Mouse (Mus musculus) liver, embryonic 15.5 days (tissue): ENCODE data around the gene Nsmce1. TPM values are rescaled to one million over a fixed set of nuclear protein-coding genes. Genes with fewer than 3 reads are reported as not detected.
"Not testable (repeated sequence)": the region's sequence is repeated elsewhere in the genome, so short reads cannot be mapped to it uniquely, and the experiment has no call there.

Experiments
- ATAC-seq: fragments of 200-750 bp; cut with Nextera tagmentation; 2 replicates; pipeline ENCODE4 v1.8.0; 2017; ENCODE audit warnings: moderate number of reproducible peaks, mild to moderate bottlenecking, moderate library complexity; ENCODE audit not compliant: insufficient read depth
- H3K27ac ChIP-seq: fragments of 300-500 bp; sonication (generic); replicated peaks from 2 replicates; pipeline ENCODE4 v1.5.1; 2015; ENCODE audit warnings: mild to moderate bottlenecking, inconsistent platforms
- H3K27me3 ChIP-seq: fragments of 300-500 bp; sonication (generic); 2 replicates; pipeline ENCODE4 v1.6.1; 2015; ENCODE audit warnings: mild to moderate bottlenecking, inconsistent platforms
- H3K36me3 ChIP-seq: fragments of 300-500 bp; sonication (generic); replicated peaks from 2 replicates; pipeline ENCODE4 v1.6.1; 2015; ENCODE audit warnings: moderate library complexity, mild to moderate bottlenecking, inconsistent platforms
- H3K4me1 ChIP-seq: fragments of 300-500 bp; sonication (generic); replicated peaks from 2 replicates; pipeline ENCODE4 v1.6.1; 2015; ENCODE audit warnings: inconsistent platforms
- H3K4me2 ChIP-seq: fragments of 300-500 bp; sonication (generic); 2 replicates; pipeline ENCODE4 v1.6.1; 2015; ENCODE audit warnings: moderate library complexity, mild to moderate bottlenecking, inconsistent platforms
- H3K4me3 ChIP-seq: fragments of 300-500 bp; sonication (generic); replicated peaks from 2 replicates; pipeline ENCODE4 v1.5.1; 2015; ENCODE audit warnings: mild to moderate bottlenecking, inconsistent platforms
- H3K9ac ChIP-seq: fragments of 300-500 bp; sonication (generic); 2 replicates; pipeline ENCODE4 v1.6.1; 2015; ENCODE audit warnings: moderate library complexity, mild to moderate bottlenecking, inconsistent platforms
- H3K9me3 ChIP-seq: fragments of 300-500 bp; sonication (generic); replicated peaks from 2 replicates; pipeline ENCODE4 v1.6.1; 2016; ENCODE audit warnings: inconsistent platforms
- WGBS: fragments of 180-500 bp; shearing (Covaris S2); methylation state at CpG from one replicate; pipeline ENCODE4 v1.1.7; 2015; ENCODE audit warnings: mixed read lengths; ENCODE audit not compliant: insufficient replicate concordance; 5-methylcytosine and 5-hydroxymethylcytosine counted together
- polyA plus RNA-seq: library from polyadenylated mRNA; unstranded; fragments of >200 nt; fragmentation: Nextera tagmentation; extraction: Ambion mirVana; gene quantifications from 2 replicates; pipeline ENCODE4 v1.2.1, GENCODE M21; 2015

Nsmce1 gene
- polyA plus RNA-seq, 1 experiment from 2014 or later, result 75.2 TPM

DNA sequence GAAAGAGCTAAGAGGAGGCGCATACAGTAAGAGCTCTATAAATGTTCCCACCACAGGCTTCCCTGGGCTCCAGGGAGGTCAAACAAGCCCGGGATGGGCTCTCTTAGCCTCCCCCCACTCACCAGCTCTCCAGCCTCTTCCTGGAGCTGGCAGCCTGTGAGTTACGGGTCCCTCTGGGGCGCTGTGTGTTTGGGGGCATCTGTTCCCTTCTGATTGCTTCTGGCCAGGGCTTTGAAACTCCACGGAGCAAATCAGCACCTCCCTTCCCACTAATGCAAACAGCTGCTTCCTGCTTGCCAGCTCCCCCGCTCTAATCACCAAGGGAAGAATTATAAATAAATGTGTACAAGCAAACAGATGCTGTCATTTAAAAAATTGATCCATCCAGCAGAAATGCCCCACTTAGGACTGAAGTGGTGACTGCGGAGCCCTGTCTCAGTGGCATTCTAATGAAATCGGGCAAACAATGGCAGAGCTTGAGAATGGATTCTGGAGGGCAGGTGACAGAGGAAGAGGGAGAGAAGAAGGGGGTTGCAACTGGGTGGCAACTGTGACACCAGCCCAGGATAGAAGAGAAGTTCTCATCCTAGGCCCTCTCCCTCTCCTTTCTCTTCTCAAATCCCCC lies 56.6 kb downstream of the Nsmce1 start:
- Histone ChIP-seq H3K4me1 (peaks cover 21% of the 10 kb centered on the region), H3K27me3 (no peaks in the 10 kb centered on the region), H3K36me3 (no peaks in the 10 kb centered on the region), H3K4me3 (no peak overlapping the region), H3K27ac (no peak overlapping the region), H3K9me3 (no peaks in the 10 kb centered on the region), H3K9ac (no peak overlapping the region), H3K4me2 (no peak overlapping the region)
- 34% methylated on average over 8 of the region's 8 CpGs for WGBS
- no peak for ATAC-seq

DNA sequence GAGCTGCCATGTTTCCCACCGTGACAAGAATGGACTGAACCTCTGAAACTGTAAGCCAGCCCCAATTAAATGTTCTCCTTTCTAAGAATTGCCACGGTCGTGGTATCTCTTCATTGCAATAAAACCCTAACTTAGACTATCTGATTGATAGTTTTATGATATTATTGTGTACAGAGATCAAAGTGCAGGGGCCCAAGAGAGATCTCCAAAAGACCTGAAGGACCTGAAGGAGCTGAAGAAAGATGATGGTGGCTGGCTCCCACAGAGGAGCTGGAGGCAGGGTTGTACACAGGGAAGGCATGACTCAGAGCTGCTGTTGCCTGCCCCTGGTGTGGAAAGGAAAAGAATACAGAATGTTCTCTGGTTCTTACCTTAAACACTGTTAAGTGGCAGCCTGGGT lies 57.5 kb downstream of the Nsmce1 start:
- no peak for ATAC-seq
- Histone ChIP-seq H3K36me3 (no peaks in the 10 kb centered on the region), H3K27me3 (no peaks in the 10 kb centered on the region), H3K4me3 (no peak overlapping the region), H3K4me2 (no peak overlapping the region), H3K9me3 (no peaks in the 10 kb centered on the region), H3K27ac (no peak overlapping the region), H3K4me1 (peaks cover 30% of the 10 kb centered on the region), H3K9ac (no peak overlapping the region)
- 67% methylated on average over 3 of the region's 3 CpGs for WGBS

DNA sequence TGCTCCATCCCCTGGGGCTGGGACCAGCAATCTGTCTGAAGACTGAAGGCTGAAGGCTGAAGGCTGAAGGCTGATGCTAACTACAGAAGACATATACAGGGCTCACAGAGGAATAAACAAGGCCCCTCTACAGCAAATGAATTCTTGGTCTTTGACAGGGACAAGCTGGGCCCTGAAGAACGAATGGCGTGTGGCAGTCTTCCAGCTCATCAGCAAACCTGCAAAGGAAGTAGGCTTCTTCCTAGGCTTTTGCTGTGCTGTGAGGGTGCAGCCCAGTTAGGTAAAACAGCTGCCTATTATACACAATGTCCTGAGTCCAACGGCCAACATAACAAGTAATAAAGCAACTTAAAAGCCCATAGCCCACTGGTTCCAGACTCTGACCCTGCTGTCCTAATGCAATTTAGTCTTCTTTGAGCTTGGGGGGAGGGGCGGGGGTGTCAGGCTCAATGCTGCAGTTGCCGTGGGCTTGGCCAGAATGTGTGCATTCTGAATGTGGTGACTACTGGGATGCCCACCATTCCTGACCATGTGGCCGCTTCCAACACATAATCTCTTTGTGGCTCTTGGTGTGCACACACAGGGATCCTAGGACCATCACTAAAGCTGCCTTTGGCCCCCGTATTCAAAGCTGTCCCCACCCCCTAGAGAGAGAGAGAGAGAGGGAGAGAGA lies 61.1 kb downstream of the Nsmce1 start:
- Histone ChIP-seq H3K27me3 (no peaks in the 10 kb centered on the region), H3K4me3 (no peak overlapping the region), H3K9me3 (no peaks in the 10 kb centered on the region), H3K36me3 (no peaks in the 10 kb centered on the region), H3K9ac (no peak overlapping the region), H3K4me2 (no peak overlapping the region), H3K27ac (peak overlapping the region; percentile 87), H3K4me1 (peaks cover 47% of the 10 kb centered on the region)
- WGBS, result 71% methylated on average over 7 of the region's 7 CpGs
- ATAC-seq, result no peak

DNA sequence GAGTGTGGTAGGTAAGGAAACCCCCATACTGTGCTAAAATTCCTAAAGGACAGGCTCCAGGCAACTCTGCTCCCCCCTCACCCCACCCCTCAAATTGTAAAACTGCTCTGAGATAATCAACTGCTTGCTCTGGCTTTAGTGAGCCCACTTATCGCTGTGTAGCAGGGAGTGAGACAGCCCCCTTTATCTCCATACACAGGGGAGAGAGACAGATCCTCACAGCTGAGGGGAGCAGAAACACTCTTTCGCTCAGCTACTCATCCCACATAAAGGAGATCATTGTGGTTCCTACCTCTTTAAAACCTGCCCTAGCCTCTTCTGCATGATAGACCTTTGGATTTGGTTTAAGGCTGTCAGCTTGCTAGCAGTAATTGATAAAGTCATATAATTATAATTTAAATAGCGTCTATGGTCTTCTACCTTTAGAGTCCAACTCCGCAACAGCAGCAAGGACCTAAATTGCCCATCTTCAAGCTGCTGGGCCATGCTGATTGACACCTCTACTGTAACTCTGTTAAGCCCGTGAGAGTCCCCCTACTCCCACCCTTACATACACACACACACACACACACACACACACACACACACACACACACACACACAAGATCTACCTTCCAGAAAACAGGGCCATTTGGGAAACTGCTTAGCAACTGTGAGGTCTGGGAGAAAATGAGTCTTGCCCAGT lies 62.4 kb downstream of the Nsmce1 start:
- H3K27me3 ChIP-seq, H3K9me3 ChIP-seq, H3K36me3 ChIP-seq: not testable (repeated sequence)
- Histone ChIP-seq H3K4me2 (peak overlapping the region; percentile 59), H3K9ac (peak overlapping the region; percentile 29; the same call in 1 of the 2 replicates), H3K27ac (peak overlapping the region; percentile 87), H3K4me3 (peak overlapping the region; percentile 10; the same call in 1 of the 2 replicates), H3K4me1 (peaks cover 48% of the 10 kb centered on the region)
- 33% methylated on average over 5 of the region's 5 CpGs for WGBS
- ATAC-seq, result peak; percentile 99

DNA sequence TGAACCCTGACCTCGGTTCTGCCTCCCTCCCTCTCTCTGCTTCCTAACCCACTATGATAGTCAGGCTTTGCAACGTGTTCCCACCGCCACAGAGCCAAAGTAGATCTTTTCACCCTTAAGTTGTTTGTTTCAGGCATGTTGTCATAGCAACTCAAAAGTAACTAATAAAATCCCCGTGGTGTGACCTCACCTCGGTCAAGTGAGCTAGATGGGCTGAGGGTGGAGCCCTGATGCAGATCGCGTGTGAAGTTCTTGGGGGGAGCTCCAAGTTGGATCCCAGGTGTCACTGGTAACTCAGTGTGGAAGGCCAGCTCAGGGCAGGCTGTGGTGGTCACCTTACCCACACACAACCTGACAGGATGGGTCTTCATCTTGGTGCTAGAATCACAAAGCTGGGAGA lies 63.0 kb downstream of the Nsmce1 start:
- WGBS, result 31% methylated on average over 7 of the region's 7 CpGs
- peak overlapping the region; percentile 10; the same call in 1 of the 2 replicates for H3K4me3 ChIP-seq
- ATAC-seq, result peak; percentile 78
- H3K4me1 ChIP-seq, result peaks cover 52% of the 10 kb centered on the region
- H3K36me3 ChIP-seq, result no peaks in the 10 kb centered on the region
- H3K9ac ChIP-seq, result 0 out of 2 replicates have a peak overlapping the region, but pooled peaks have one; percentile 22
- H3K27me3 ChIP-seq, result no peaks in the 10 kb centered on the region
- H3K4me2 ChIP-seq, result peak overlapping the region; percentile 59
- H3K9me3 ChIP-seq, result no peaks in the 10 kb centered on the region
- peak overlapping the region; percentile 87 for H3K27ac ChIP-seq

DNA sequence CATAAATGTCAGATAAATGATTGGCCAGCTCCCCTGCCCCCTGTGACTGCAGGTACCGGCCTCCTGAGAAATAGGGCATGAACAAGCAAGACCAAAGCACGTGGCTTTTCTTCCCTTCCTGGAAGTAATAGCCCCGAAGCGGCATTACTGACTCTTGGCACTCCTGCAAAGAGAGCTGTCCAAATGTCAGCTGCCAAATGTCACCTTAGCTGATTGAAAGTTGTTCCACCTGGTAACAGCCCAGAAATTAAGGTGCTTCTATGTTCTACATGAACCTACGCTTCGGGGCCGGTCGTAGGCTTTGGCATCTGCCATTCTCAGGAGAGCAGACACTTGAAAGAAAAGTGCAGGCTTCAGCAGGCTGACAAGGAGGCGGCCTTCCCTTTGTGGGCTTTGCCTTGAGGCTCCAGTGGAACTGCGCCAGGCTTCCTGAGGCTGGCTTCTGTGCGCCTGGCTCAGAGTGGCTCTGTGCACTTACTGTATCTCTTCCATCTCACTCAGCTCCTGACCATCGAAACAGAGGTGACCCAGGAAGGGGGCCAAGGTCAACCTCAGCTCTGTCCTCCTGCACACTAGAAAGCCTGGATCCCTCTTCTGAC lies 63.8 kb downstream of the Nsmce1 start:
- H3K27ac ChIP-seq, result peak overlapping the region; percentile 87
- H3K36me3 ChIP-seq, result no peaks in the 10 kb centered on the region
- no peaks in the 10 kb centered on the region for H3K9me3 ChIP-seq
- 79% methylated on average over 12 of the region's 12 CpGs for WGBS
- H3K9ac ChIP-seq, result no peak overlapping the region
- no peaks in the 10 kb centered on the region for H3K27me3 ChIP-seq
- 0 out of 2 replicates have a peak overlapping the region, but pooled peaks have one; percentile 59 for H3K4me2 ChIP-seq
- peaks cover 60% of the 10 kb centered on the region for H3K4me1 ChIP-seq
- ATAC-seq, result no peak
- no peak overlapping the region for H3K4me3 ChIP-seq

DNA sequence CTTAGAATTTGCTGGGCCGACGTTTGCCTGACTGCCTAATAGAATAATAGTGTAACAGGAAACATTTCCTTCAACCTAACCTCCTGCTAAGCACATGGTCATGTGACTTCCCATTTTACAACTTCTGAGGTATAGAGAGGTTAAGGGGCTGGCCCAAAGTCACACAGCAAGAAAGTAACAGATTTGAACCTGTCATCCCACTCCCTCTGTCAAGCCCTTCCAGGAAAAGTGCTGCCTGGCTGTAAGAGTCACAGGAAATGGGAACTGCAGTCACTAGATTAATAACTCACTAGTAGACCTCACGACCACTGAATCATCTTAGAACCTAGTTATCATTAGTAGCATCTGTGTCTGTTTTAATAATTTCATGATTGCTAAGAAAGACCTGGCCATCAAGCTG lies 68.3 kb downstream of the Nsmce1 start:
- H3K4me2 ChIP-seq, result no peak overlapping the region
- 20% methylated on average over 3 of the region's 3 CpGs for WGBS
- H3K9me3 ChIP-seq, result no peaks in the 10 kb centered on the region
- no peaks in the 10 kb centered on the region for H3K36me3 ChIP-seq
- no peak for ATAC-seq
- no peak overlapping the region for H3K27ac ChIP-seq
- H3K9ac ChIP-seq, result no peak overlapping the region
- peaks cover 48% of the 10 kb centered on the region for H3K4me1 ChIP-seq
- no peak overlapping the region for H3K4me3 ChIP-seq
- no peaks in the 10 kb centered on the region for H3K27me3 ChIP-seq

DNA sequence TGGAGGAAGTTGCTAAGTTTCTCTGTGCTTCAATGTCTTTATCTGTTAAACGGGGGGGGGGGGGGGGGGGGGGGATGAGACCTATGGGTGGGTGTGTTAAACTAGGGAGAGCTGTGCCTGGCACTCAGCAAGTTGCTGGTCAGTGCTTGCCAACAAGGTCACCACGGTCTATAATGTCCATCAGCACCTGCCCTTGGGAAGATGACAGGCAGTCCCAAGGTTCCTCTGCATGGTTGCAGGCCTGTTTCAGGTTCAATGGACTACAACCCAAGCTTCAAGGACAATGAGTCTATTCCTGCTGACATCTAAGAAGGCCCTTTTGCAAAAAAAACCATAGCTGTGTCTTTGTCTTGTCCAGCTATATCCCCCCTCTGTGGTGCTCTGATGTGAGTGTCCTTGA lies 69.5 kb downstream of the Nsmce1 start:
- H3K4me3 ChIP-seq, result no peak overlapping the region
- no peak overlapping the region for H3K4me2 ChIP-seq
- peaks cover 39% of the 10 kb centered on the region for H3K4me1 ChIP-seq
- 74% methylated on average over 1 of the region's 2 CpGs for WGBS
- ATAC-seq, result no peak
- no peak overlapping the region for H3K9ac ChIP-seq
- H3K9me3 ChIP-seq, result no peaks in the 10 kb centered on the region
- H3K27me3 ChIP-seq, result peaks cover 9% of the 10 kb centered on the region; the same call in 1 of the 2 replicates
- H3K27ac ChIP-seq, result no peak overlapping the region
- no peaks in the 10 kb centered on the region for H3K36me3 ChIP-seq

DNA sequence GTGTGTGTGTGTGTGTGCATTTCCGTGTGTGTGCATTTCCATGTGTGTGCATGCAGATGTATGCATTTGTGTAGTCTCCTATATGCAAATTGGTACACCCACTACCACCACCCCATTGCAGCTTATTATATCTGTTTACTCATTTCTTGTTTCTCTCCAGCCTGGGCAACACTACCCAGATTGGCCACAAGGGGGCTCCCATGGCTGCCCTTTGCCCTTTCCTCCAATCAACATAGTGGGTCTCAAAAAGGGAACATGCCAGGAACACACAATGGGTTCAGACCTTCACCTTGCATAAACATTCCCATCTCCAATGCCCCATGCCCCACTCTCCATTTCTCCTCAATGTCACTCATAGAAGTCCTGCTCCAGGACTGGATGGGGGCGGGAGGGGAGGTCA lies 71.2 kb downstream of the Nsmce1 start:
- Histone ChIP-seq H3K36me3 (no peaks in the 10 kb centered on the region), H3K27me3 (peaks cover 9% of the 10 kb centered on the region; the same call in 1 of the 2 replicates), H3K9me3 (no peaks in the 10 kb centered on the region), H3K4me1 (peaks cover 25% of the 10 kb centered on the region), H3K27ac (no peak overlapping the region), H3K4me3 (no peak overlapping the region), H3K4me2 (no peak overlapping the region), H3K9ac (no peak overlapping the region)
- WGBS, result 60% methylated on average over 2 of the region's 2 CpGs
- ATAC-seq, result 0 out of 2 replicates have a peak, but pooled peaks have one; percentile 6

DNA sequence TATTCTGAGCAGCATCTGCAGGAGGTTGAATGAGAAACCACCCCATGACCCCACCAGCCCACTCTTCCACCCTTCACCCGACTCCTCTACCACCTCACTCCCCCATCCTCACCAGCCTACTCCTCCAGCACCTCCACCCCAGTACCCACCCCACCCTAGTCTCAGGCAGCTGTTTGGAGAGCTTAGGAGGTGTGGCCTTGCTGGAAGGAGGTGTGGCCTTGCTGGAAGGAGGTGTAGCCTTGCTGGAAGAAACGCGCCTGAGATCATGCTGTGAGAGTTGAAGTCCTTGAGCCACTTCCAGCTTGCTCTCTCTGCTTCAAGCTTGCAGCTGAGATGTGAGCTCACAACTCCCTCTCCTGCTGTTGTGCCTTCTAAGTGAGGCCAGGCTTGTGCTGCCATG lies 73.0 kb downstream of the Nsmce1 start:
- 22% methylated on average over 3 of the region's 3 CpGs for WGBS
- ATAC-seq, result peak; percentile 62

More for the DNA sequence above, 73.0 kb downstream of the Nsmce1 start:
- Histone ChIP-seq H3K9ac (no peak overlapping the region), H3K27ac (no peak overlapping the region), H3K36me3 (no peaks in the 10 kb centered on the region), H3K27me3 (peaks cover 9% of the 10 kb centered on the region; the same call in 1 of the 2 replicates), H3K4me2 (no peak overlapping the region), H3K9me3 (no peaks in the 10 kb centered on the region), H3K4me1 (peaks cover 21% of the 10 kb centered on the region), H3K4me3 (no peak overlapping the region)
